Mouse (Mus musculus): ENCODE results near the gene Btbd1.
A peak's percentile ranks its signal among the peaks of the same experiment; 100 is the strongest.
"Not testable (repeated sequence)": the region's sequence is repeated elsewhere in the genome, so short reads cannot be mapped to it uniquely, and the experiment has no call there.

Btbd1 gene

DNA sequence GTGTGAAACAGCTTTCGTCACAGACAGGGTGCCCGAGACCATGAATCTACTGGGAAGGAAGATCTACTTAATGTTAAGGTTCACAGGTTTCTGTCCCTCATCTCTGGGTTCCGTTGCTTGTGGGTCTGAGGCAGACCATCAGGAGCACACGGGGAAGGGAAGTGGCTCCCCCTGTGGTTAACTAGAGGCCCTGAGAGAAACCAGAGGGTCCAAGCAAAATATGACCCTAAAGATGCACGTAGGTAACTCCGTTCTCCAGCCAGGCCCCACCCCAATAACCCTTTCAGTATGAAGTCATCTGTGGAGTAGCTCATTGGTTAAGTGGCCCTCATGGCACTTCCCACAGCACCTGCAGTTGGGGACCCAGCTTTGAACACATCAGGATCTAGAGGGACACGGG lies 20.4 kb upstream of the Btbd1 start:
- DNase-seq (ENCODE audit: low read depth, low spot score), result no peak

DNA sequence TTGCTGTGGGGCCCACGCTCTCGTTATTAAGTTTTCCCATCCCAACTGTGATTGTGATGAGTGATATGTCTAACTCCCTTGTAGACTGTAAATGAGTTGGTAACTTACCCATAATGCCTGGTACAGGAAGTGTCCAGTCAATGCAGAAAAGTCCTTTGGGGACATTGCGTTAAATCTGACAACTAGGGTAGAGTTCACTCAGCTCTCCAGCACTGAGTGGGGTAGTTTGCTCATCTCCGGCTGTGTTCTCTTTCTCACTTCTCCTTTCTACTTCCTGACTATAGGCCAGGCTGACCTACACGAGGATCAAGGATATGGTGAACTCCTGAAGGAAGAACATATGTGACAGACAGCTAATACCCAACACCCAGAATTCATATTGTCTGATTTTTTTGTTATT lies 20.0 kb upstream of the Btbd1 start:
- DNase-seq (ENCODE audit: low read depth, low spot score), result no peak

DNA sequence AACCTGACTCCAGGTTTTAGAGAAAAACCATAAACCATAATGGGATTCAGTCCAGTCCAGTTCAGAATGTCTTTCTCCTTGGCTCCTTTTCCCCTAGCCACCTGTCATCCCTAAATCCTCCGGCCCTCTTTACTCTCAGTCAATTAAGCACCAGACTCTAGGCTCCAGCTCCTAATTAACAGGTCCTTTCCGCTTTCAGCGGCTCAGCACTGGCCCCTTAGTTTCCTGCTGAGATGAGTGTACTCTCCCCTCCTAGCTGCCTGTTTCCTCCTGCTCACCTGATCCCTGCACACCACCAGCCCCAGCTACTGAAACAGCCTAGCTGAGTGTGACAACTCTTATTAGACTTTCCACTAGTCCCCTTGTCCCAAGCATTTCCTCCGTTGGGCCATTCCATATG lies 18.5 kb upstream of the Btbd1 start:
- DNase-seq (ENCODE audit: low read depth, low spot score), result no peak

DNA sequence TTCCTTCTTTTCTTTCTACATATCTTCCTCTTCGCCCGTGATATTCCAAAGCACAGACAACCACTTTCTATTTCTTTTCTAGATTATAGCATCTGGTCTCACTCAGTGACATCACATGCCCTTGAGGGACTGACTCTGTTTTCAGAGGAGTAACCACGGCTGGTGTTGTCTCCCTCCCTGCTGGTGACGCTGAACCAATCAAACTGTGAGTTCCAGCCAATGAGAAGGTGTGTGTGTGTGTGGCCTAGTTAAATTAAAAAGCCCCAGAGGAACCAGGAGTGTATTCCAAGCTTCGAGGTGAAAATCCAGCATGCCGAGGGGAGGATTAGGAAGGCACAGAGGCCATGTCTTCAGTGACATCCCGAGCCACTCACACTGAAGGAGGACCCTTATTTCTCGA lies 17.8 kb upstream of the Btbd1 start:
- no peak for DNase-seq (ENCODE audit: low read depth, low spot score)

DNA sequence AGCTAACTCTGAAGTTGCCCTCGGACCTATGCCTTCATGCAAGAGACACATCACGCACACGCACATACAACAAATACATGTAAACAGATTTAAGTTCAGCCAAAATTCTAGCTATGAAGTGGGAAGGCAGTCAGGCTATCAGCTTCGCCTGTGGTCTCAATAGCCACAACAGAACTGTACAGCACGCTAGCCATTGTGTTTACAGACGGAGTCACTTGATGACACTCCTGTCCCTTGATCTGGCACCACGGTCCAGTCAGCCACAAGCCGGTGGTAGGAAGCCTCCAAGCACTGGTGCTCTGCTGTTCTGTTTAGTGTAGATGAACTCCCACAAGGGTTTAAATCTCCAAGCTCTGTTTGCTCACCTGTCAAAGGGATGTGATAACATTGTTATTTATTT lies 16.8 kb upstream of the Btbd1 start:
- DNase-seq (ENCODE audit: low read depth, low spot score), result no peak

DNA sequence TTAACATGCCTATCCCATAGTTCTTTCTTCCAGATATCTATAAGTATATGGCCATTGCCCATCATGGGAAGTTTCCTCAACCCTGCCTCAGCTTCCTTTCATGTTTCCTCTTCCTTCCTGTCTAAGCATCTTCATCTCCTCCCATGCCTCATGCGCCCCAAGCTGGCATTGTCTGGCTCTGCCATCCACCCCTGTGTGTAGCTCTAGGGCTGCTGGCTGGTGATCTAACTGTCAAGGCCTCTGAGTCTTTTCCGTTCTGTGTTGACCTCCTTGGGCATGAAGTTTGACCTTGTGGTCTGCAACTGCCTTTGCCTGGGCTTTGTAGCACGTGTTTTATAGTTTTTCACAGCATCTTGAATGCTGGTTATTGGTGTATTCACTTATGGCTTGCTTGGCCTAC lies 16.1 kb upstream of the Btbd1 start:
- no peak for DNase-seq (ENCODE audit: low read depth, low spot score)

DNA sequence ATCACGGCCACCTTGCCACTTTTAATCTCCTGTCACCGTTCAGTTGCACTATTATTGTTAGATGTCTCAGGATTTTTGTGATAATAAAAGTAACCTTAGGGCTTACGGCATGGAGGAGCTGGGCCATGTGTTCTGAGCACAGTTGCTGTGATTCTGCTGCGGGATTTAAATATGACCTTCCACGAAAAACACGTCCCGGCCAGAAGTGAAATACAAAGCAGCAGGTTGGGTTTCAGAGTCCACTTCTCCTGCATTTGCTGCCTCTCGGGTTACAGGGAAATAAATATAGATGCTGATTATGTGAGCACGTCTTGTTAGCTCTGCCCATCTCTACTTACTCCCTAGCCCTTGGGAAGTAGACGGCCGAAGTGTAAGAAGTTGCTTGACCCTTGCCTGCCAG lies 15.6 kb upstream of the Btbd1 start:
- DNase-seq (ENCODE audit: low read depth, low spot score), result no peak

DNA sequence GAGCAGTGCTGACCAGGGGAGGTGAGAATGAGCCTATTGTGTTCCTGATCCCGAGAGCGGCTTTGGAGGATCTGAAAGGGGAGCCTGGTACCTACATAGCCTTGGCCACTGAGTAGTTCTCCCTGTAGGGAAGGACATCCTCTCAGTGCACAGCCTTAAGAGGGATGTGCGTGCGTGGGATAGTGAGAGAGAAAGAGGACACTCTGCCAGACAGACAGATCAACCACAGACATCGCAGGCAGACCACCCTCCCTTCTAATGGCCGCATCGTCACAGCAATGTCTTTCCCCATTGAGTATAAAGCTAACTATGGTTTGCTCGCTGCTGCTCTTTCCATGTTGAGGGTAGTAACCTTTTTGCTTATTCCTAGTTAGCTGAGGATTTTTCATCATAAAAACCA lies 14.7 kb upstream of the Btbd1 start:
- no peak for DNase-seq (ENCODE audit: low read depth, low spot score)

DNA sequence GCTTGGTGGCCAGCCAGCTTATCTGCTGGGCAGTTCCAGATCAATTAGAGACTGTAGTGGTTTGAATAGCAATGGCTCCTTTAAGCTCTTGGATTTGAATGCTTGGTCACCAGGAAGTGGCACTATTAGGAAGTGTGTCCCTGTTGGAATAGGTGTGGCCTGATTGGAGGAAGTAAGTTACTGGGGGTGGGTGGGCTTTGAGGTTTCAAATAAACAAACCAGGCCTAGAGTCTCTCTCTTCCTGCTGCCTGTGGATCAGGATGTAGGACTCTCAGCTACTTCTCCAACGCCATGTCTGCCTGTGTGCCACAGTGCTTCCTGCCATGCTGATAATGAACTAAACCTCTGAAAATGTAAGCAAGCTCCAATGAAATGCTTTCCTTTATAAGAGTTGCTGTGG lies 13.8 kb upstream of the Btbd1 start:
- no peak for DNase-seq (ENCODE audit: low read depth, low spot score)

DNA sequence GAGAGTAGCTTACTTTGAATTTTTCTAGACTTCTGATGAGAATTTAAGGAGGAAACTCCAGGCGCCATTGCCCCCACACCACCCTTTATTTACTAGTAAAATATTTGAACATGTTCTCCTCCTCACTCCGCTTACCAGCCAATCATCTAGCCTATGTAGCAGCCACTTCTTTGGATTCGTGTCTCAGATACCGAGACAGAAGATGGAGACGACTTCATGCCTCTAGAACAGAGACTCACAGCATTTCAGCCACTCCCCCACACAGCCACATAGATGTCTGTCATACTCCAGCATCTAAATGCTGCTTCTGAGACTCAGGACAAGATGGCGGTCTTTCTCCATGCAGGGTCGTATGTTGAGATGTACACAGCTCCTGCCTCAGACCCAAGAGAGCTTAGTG lies 12.9 kb upstream of the Btbd1 start:
- no peak for DNase-seq (ENCODE audit: low read depth, low spot score)

DNA sequence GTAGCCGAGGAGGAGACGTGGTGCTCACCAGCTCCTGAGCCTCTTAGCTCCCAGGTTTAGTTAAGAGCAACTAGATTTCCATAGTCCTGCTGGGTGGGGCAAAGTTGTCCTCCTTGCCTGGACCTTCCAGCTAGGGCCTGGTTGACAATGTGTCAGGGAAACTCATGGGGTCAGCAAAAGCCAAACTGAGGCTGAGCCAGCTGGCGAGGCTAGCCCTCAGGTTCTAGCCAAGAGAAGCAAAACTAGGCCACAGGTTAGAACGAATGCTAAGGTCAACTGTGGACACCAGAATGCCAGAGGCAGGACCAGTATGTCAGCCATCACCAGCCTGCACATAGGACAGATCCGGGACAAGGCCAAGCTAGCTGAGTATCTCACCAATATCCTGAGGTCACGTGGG lies 12.2 kb upstream of the Btbd1 start:
- no peak for DNase-seq (ENCODE audit: low read depth, low spot score)

DNA sequence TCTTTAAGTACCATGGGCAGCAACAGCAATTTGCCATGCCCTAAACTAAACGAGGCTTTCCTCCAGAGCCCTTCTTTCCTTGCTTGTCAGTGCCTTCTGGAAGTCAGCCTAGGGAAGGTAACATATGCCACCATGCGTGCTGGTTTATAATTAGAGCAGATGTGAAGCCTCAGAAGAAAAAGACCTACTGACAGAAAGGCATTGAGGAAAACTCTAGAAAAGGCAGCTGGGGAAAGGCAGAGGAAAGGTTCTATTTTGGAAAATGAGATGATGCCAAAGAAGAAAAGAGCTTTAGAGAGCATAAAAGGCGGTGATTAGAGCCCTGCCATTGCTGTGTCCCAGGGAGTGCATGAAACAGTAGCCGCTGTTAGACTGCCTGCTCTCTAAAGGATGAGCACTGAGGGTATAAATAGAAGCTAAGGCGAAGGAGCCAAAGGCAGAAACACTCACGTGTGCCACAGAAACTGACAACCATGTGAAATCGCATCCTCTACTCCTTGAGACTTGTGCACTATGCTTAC lies 11.5 kb upstream of the Btbd1 start:
- DNase-seq (ENCODE audit: low read depth, low spot score), result no peak

DNA sequence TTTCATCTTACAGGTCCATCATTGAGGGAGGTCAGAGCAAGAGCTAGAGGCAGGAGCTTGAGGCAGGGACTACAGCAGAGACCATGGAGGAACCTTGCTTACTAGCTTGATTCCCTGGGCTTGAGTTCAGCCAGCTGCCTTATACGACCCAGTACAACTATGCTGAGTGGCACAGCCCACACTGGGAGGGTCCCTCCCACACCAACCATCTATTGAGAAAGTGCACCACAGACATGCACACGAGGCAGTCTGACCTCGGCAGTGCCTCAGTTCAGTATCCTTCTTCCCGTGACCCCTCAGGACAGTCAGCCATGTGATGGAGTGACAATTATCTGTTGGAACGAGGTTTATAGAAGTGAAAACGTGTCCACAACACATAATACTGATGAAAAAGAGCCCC lies 10.5 kb upstream of the Btbd1 start:
- no peak for DNase-seq (ENCODE audit: low read depth, low spot score)

DNA sequence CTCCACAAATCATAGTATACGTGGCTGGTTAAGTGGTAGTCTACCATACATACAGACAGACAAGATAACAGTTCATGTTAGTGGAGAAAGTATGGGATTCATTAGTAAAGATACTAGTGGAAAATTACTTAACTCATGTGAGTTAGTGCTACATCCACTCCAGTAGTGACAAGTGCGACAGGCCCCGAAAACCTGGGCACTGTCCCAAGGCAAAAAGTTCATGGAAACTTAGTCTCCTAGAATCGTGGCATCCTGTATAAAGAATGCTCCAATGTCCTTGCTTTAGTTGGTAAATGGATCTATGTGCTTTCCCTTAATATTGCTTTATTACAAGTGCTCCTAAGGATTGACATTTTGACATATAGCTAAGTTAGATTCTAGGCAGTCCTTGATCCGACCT lies 8.5 kb upstream of the Btbd1 start:
- DNase-seq (ENCODE audit: low read depth, low spot score), result not testable (repeated sequence)

DNA sequence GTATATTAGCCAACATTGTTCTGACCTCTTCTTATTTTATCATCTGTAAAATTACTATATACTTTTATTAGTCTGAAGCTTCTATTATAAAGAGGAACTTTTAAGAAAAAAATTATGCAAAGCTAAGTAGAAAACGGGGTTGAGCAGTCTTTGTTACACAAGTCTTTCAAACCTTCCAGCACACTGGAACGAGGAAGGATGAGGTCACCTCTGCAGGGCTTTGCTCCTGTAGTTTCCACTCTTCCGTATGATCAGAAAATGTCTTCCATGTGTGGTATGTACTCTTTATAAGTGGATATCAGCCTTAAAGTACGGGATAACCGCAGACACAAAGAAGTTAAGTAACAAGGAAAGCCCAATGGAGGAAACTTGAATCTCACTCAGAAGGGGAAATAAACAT lies 6.2 kb upstream of the Btbd1 start:
- no peak for DNase-seq (ENCODE audit: low read depth, low spot score)

DNA sequence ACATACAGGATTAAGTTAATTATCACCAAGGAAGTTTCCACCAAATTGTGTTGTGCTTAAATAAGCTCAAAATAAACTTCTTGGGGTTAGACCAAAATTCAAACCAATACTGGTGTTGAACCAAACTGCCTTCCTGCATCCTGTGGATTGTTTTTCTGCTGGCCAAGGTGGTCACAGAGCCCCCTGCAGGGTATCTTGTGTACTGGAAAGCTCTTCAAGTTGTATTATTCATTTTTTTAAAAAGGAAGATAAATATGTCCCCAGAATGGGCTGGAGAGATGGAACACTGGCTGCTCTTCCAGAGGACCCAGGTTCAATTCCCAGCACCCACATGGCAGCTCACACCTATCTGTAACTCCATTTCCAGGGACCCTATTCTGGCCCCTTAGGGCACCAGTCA lies 5.6 kb upstream of the Btbd1 start:
- DNase-seq (ENCODE audit: low read depth, low spot score), result no peak

DNA sequence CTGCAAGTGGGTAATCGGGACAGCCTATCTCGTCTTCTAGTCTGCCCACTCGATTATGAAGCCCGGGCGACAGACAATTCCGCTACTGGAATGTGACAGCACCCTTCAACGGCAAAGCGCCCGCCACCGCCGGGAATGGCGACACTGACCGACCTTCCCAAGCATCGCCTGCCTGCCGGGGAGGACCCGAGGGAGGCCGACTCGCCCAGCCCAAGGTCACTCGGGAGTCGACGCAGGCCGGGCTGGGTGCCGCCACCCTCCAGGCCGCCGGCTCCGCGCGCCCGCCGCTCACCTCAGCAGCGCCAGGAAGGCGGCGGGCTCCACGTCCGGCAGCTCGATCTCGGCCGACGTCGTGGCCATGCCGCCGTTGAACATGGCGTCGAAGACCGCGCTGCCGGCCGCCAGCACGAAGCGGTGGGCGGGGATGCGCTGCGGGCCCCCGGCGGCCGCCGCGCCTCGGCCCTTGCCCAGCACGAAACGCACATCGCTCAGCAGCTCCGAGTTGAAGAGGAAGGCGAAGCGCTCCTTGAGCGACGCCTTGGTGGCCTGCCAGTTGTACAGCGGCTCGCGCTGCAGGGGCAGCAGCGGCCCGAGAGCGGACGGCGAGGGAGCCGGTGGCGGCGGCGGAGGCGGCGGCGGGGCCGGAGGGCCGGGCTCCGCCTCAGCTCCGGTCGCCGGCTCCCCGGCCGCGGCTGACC lies 401 bp downstream of the Btbd1 start:
- peak; percentile 41 for DNase-seq (ENCODE audit: low read depth, low spot score)

DNA sequence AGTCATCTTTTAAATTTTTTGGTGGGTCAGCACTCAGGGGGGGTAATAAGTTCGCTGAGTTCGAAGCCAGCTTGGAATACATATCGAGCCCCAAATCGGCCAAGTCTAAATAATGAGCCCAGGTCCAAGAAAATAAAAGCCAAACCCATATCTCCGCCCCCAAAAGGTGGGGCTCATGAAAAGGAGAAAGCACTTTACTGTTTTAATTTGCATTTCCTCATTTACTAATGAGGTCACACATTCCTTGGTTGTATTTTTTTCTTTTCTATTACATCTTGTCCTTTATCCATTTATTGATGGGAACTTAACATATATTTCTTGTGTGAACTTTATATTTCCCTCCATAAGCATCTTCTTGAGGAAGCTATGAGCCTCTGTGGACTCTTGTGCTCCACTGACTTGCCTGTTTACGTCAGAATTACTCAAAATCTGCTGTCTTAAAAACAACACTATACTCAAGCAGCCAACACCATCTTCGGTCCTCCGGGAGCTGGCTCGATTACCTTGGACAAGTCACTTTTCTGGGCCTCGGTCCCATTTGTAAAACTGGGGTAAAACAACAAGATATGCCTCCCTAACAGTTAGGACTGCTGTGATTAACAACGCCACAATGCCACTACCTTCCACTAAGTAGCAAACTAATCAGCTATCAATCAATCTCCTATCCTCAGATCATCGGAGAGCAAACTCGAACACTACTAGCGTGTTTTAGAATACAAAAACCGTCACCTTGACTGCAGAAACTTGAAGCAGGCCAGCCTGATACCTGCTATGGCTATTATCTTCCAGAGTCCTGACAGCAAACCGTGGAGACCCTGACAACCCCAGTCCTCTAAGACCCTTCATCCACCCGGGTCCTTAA lies 1.2 kb downstream of the Btbd1 start:
- DNase-seq (ENCODE audit: low read depth, low spot score), result peak; percentile 25

DNA sequence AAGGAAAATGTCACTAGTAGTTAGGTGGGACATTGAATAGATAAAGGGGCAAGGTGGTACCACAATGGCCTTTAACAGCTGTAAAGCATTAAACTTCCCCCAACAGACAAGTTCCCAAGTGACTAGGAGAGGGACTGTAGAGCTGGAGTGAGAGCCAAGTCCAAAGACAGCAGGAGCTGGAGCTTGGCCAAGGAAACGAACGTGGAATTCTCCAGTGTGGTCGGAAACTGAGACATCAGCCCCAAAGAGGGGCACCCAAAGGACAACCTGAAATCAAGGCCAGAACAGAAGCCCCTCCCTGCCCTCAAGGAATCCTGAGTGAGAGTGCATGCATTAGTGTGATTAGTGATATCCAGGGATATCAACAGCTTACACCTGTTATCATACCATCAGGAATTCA lies 3.9 kb downstream of the Btbd1 start:
- peak; percentile 42 for DNase-seq (ENCODE audit: low read depth, low spot score)

DNA sequence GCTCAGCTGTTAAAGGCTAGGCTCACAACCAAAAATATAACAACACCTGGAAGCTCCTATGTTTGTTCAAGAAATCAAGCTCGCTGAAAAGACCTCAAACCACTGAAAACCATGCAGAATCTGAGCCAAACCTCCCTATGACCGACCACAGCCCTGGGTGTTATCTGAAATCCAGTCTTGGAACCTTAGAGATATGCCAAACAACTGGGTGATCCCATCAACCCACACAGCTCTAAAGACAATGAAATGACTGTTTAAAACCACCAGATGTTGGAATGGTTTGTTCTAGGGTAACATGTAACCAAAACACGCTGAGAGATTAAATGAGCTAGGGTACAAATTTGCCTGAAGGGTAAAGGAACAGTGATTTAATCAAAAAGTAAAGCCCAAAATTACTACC lies 4.3 kb downstream of the Btbd1 start:
- DNase-seq (ENCODE audit: low read depth, low spot score), result peak; percentile 53

DNA sequence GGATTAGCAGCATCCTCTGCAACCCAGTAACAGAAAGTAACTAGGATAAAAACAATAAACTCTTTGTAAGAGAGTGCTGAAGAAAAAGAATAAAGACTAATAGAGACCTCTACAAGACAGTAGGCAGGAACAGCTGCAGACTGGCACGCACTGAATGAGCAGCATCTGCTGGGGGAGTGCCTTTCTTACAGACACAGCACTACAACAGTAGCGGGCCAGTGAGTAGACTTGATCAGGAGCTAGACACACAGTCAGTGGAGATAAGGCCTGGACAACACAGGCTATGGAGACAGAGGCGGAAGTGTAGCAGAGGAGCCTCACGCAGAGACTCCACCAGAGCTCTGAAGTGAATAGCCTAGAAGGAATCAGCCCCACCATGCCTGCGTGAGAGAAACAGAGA lies 23.2 kb downstream of the Btbd1 start:
- DNase-seq (ENCODE audit: low read depth, low spot score), result no peak

DNA sequence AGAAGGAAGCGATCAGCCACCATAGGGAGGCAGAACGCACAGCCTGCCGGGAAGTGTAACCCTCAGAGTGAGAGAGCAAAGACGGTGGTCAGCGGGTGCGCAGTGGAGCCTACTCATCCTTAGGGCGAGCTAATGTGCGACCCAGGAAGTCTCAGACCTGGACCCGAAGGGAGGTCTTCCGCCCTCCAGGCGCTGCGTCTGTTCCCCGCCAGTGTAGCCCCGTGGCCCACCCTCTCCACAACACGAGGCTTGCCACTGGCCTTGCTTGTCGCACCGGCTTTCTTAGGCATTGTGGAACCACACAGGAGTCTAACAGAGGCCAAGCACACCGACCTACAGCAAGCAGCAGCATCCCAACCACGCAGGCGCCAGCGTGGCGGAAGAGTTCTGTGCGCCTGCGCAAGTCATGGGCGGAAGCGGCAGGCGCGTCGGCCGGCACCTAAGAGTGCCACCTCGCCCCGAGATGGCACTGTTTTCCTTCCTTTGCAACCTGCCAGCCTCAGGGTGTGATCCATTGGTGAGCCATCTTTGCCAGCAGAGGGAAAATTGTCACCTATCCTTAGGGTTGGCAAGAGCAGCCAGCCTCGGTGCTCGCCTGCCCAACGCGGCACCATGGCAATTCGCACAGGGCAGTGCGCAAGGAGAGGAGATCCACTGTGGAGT lies 40.0 kb downstream of the Btbd1 start, which contains the start of gene 3110040N11Rik:
Gene 3110040N11Rik (minus strand): TSS at position 384 of the 663 bp plus-strand sequence.
- peak; percentile 86 for DNase-seq (ENCODE audit: low read depth, low spot score)

Data from 3T3-L1 (cell line).